Comparison of ENCODE assay signal across 26 mouse cellular contexts in the genomic region with DNA sequence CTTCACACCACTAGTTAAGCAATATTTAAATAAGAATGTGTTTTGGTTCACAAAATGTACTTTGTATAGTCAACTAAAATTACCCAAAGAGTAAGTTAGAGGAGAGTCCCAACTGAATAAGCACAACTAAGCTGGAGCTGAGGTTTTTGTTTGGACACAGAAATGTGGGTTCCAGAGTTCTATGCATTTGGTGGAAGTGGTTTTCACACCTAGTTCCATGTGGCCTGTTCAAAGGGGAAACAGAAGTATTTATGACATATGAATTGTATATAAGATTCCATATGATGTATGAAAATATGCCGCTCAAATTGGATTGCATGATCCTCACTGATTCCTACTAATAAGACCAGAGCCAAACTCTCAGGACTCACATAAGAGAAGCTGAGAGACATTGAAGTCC. TPM values are rescaled to one million over a fixed set of nuclear protein-coding genes. Genes with fewer than 3 reads are reported as not detected.
"Had no signal": no experiment of that assay in that cellular context is flagged by ENCODE, and none has a peak within 500 bp of the region (broad histone marks: within the 10 kb centered on the region; RNA-seq: fewer than 3 reads in every experiment).

No protein-coding gene starts in this region.

- H3K4me2 ChIP-seq: intestine, embryonic 15.5 days; kidney, embryonic 15.5 days; midbrain, embryonic 12.5 days; midbrain, embryonic 15.5 days; stomach, embryonic 15.5 days had no signal

- H3K27me3 ChIP-seq: intestine, embryonic 15.5 days; kidney, embryonic 15.5 days; midbrain, embryonic 12.5 days; midbrain, embryonic 15.5 days; stomach, embryonic 15.5 days had no signal

- H3K36me3 ChIP-seq: intestine, embryonic 15.5 days; kidney, embryonic 15.5 days; midbrain, embryonic 12.5 days; midbrain, embryonic 15.5 days; stomach, embryonic 15.5 days had no signal

- ATAC-seq: intestine, embryonic 15.5 days; midbrain, embryonic 15.5 days had no signal

- H3K4me1 ChIP-seq: intestine, embryonic 15.5 days; kidney, embryonic 15.5 days; midbrain, embryonic 12.5 days; midbrain, embryonic 15.5 days; stomach, embryonic 15.5 days had no signal

- DNase-seq: kidney, adult 11 months; kidney, adult 8-10 months; kidney, postnatal 10 days; kidney, postnatal 36 days; layer of hippocampus, postnatal 36 days; lung, adult 2 months; lung, postnatal 14 days; lung, postnatal 4 days; thymus, postnatal 36 days had no signal

- H3K27ac ChIP-seq: intestine, embryonic 15.5 days; kidney, embryonic 15.5 days; left cerebral cortex, adult 2 months; liver, embryonic 14.5 days; midbrain, embryonic 12.5 days; midbrain, embryonic 15.5 days; stomach, embryonic 15.5 days had no signal

- H3K4me3 ChIP-seq: intestine, embryonic 15.5 days; kidney, embryonic 15.5 days; left cerebral cortex, adult 2 months; midbrain, embryonic 12.5 days; midbrain, embryonic 15.5 days; myocyte; stomach, embryonic 15.5 days had no signal

- H3K9ac ChIP-seq: intestine, embryonic 15.5 days; kidney, embryonic 15.5 days; liver, embryonic 14.5 days; midbrain, embryonic 12.5 days; midbrain, embryonic 15.5 days; stomach, embryonic 15.5 days had no signal

- H3K9me3 ChIP-seq: intestine, embryonic 15.5 days; kidney, embryonic 15.5 days; midbrain, embryonic 12.5 days; midbrain, embryonic 15.5 days; stomach, embryonic 15.5 days had no signal

RNA-seq across cellular contexts. Expression of a gene that starts 13.6 kb away (rescaled TPM):
- total RNA-seq: layer of hippocampus, postnatal 36 days; left cerebral cortex, adult 2 months; left cerebral cortex, postnatal 10 days; left cerebral cortex, postnatal 36 days had no signal
- polyA plus RNA-seq: limb, embryonic 11.5 days; midbrain, embryonic 12.5 days; myocyte; neural tube, embryonic 11.5 days had no signal

RNA-seq across cellular contexts. Expression of a gene that starts 27.4 kb away (rescaled TPM):
- total RNA-seq: layer of hippocampus, postnatal 10 days; layer of hippocampus, postnatal 36 days had no signal
- polyA plus RNA-seq: limb, embryonic 11.5 days; lung, embryonic 16.5 days; midbrain, embryonic 12.5 days; midbrain, embryonic 15.5 days; myocyte; neural tube, embryonic 14.5 days; small intestine, adult 2 months; stomach, embryonic 15.5 days had no signal

RNA-seq across cellular contexts. Expression of a gene that starts 39.6 kb away (rescaled TPM):
- total RNA-seq: layer of hippocampus, adult 8-10 months; left cerebral cortex, adult 2 months; left cerebral cortex, postnatal 10 days; left cerebral cortex, postnatal 36 days had no signal
- polyA plus RNA-seq: midbrain, embryonic 12.5 days; midbrain, embryonic 15.5 days; neural tube, embryonic 11.5 days; neural tube, embryonic 14.5 days had no signal
